Mouse (Mus musculus): ENCODE results near the gene Zfp213. TPM values are rescaled to one million over a fixed set of nuclear protein-coding genes. Genes with fewer than 3 reads are reported as not detected.

The Zfp213 gene
- polyA plus RNA-seq, 1 experiment from 2014 or later: 17.7 TPM

GRCm38 (mm10) chr17:23545841-23546240 lies 18.2 kb downstream of the Zfp213 start:
- Histone ChIP-seq H3K4me3 (ENCODE audit: low read depth, low read length) (peak overlapping the region; percentile 78), H3K9me3 (ENCODE audit: control insufficient read depth, low read length) (no peaks in the 10 kb centered on the region), H3K9ac (ENCODE audit: low read depth, low read length) (no peak overlapping the region), H3K27ac (replicated peaks; ENCODE audit: low read depth, low read length) (no peak overlapping the region), H3K36me3 (ENCODE audit: control insufficient read depth, insufficient read depth, low read length) (no peaks in the 10 kb centered on the region), H3K4me1 (ENCODE audit: control insufficient read depth, insufficient read depth, low read length) (peaks cover 10% of the 10 kb centered on the region), H3K27me3 (replicated peaks; ENCODE audit: control insufficient read depth, insufficient read depth, low read length) (peaks cover 13% of the 10 kb centered on the region; the same call in 1 of the 2 replicates), H3K4me2 (ENCODE audit: low read depth, low read length) (peak overlapping the region; percentile 53)
- DNase-seq (ENCODE audit: low spot score) (no peak), ATAC-seq (ENCODE audit: low read depth) (no peak)
- WGBS: 18% methylated on average over 6 of the region's 6 CpGs

GRCm38 (mm10) chr17:23544766-23545165 lies 19.3 kb downstream of the Zfp213 start:
- H3K27me3 ChIP-seq (replicated peaks; ENCODE audit: control insufficient read depth, insufficient read depth, low read length): peaks cover 21% of the 10 kb centered on the region
- no peak overlapping the region for H3K4me3 ChIP-seq (ENCODE audit: low read depth, low read length)
- H3K36me3 ChIP-seq (ENCODE audit: control insufficient read depth, insufficient read depth, low read length): no peaks in the 10 kb centered on the region
- no peak overlapping the region for H3K9ac ChIP-seq (ENCODE audit: low read depth, low read length)
- no peaks in the 10 kb centered on the region for H3K9me3 ChIP-seq (ENCODE audit: control insufficient read depth, low read length)
- DNase-seq (ENCODE audit: low spot score): no peak
- peaks cover 8% of the 10 kb centered on the region for H3K4me1 ChIP-seq (ENCODE audit: control insufficient read depth, insufficient read depth, low read length)
- 92% methylated on average over 1 of the region's 1 CpGs for WGBS
- no peak for ATAC-seq (ENCODE audit: low read depth)
- H3K4me2 ChIP-seq (ENCODE audit: low read depth, low read length): no peak overlapping the region
- no peak overlapping the region for H3K27ac ChIP-seq (replicated peaks; ENCODE audit: low read depth, low read length)

GRCm38 (mm10) chr17:23543983-23544382 lies 20.1 kb downstream of the Zfp213 start:
- Histone ChIP-seq H3K9ac (ENCODE audit: low read depth, low read length) (no peak overlapping the region), H3K9me3 (ENCODE audit: control insufficient read depth, low read length) (no peaks in the 10 kb centered on the region), H3K4me3 (ENCODE audit: low read depth, low read length) (no peak overlapping the region), H3K4me2 (ENCODE audit: low read depth, low read length) (0 out of 2 replicates have a peak overlapping the region, but pooled peaks have one; percentile 2), H3K27ac (replicated peaks; ENCODE audit: low read depth, low read length) (no peak overlapping the region), H3K36me3 (ENCODE audit: control insufficient read depth, insufficient read depth, low read length) (no peaks in the 10 kb centered on the region), H3K27me3 (replicated peaks; ENCODE audit: control insufficient read depth, insufficient read depth, low read length) (peaks cover 29% of the 10 kb centered on the region), H3K4me1 (ENCODE audit: control insufficient read depth, insufficient read depth, low read length) (0 out of 2 replicates have a peak, but pooled peaks cover 2% of the 10 kb centered on the region)
- no peak for ATAC-seq (ENCODE audit: low read depth)
- DNase-seq (ENCODE audit: low spot score): peak; percentile 34
- 65% methylated on average over 4 of the region's 4 CpGs for WGBS

- Histone ChIP-seq H3K36me3 (ENCODE audit: control insufficient read depth, insufficient read depth, low read length) (no peaks in the 10 kb centered on the region), H3K4me1 (ENCODE audit: control insufficient read depth, insufficient read depth, low read length) (0 out of 2 replicates have a peak, but pooled peaks cover 2% of the 10 kb centered on the region), H3K9ac (ENCODE audit: low read depth, low read length) (no peak overlapping the region), H3K9me3 (ENCODE audit: control insufficient read depth, low read length) (no peaks in the 10 kb centered on the region), H3K27ac (replicated peaks; ENCODE audit: low read depth, low read length) (no peak overlapping the region), H3K4me3 (ENCODE audit: low read depth, low read length) (no peak overlapping the region), H3K27me3 (replicated peaks; ENCODE audit: control insufficient read depth, insufficient read depth, low read length) (peaks cover 35% of the 10 kb centered on the region), H3K4me2 (ENCODE audit: low read depth, low read length) (0 out of 2 replicates have a peak overlapping the region, but pooled peaks have one; percentile 2)
- peak; percentile 77 for DNase-seq (ENCODE audit: low spot score)
- ATAC-seq (ENCODE audit: low read depth): no peak; the same call in 1 of the 2 replicates
- 27% methylated on average over 5 of the region's 5 CpGs for WGBS
These were observed 20.7 kb downstream of the Zfp213 start for GRCm38 (mm10) chr17:23543325-23543724.

- ATAC-seq (ENCODE audit: low read depth) (no peak), DNase-seq (ENCODE audit: low spot score) (no peak)
- Histone ChIP-seq H3K27me3 (replicated peaks; ENCODE audit: control insufficient read depth, insufficient read depth, low read length) (peaks cover 39% of the 10 kb centered on the region), H3K9me3 (ENCODE audit: control insufficient read depth, low read length) (no peaks in the 10 kb centered on the region), H3K4me3 (ENCODE audit: low read depth, low read length) (no peak overlapping the region), H3K36me3 (ENCODE audit: control insufficient read depth, insufficient read depth, low read length) (no peaks in the 10 kb centered on the region), H3K4me2 (ENCODE audit: low read depth, low read length) (no peak overlapping the region), H3K4me1 (ENCODE audit: control insufficient read depth, insufficient read depth, low read length) (0 out of 2 replicates have a peak, but pooled peaks cover 7% of the 10 kb centered on the region), H3K27ac (replicated peaks; ENCODE audit: low read depth, low read length) (no peak overlapping the region), H3K9ac (ENCODE audit: low read depth, low read length) (no peak overlapping the region)
- WGBS: 27% methylated on average over 4 of the region's 4 CpGs
These were observed 21.2 kb downstream of the Zfp213 start for GRCm38 (mm10) chr17:23542835-23543234.

- Histone ChIP-seq H3K27ac (replicated peaks; ENCODE audit: low read depth, low read length) (no peak overlapping the region), H3K9ac (ENCODE audit: low read depth, low read length) (no peak overlapping the region), H3K27me3 (replicated peaks; ENCODE audit: control insufficient read depth, insufficient read depth, low read length) (peaks cover 46% of the 10 kb centered on the region), H3K4me3 (ENCODE audit: low read depth, low read length) (no peak overlapping the region), H3K4me2 (ENCODE audit: low read depth, low read length) (peak overlapping the region; percentile 24), H3K4me1 (ENCODE audit: control insufficient read depth, insufficient read depth, low read length) (0 out of 2 replicates have a peak, but pooled peaks cover 10% of the 10 kb centered on the region), H3K36me3 (ENCODE audit: control insufficient read depth, insufficient read depth, low read length) (no peaks in the 10 kb centered on the region), H3K9me3 (ENCODE audit: control insufficient read depth, low read length) (no peaks in the 10 kb centered on the region)
- 13% methylated on average over 12 of the region's 12 CpGs for WGBS
- ATAC-seq (ENCODE audit: low read depth) (no peak), DNase-seq (ENCODE audit: low spot score) (no peak)
These were observed 21.9 kb downstream of the Zfp213 start for GRCm38 (mm10) chr17:23542004-23542720.

- 0 out of 2 replicates have a peak, but pooled peaks cover 10% of the 10 kb centered on the region for H3K4me1 ChIP-seq (ENCODE audit: control insufficient read depth, insufficient read depth, low read length)
- peak overlapping the region; percentile 30 for H3K4me3 ChIP-seq (ENCODE audit: low read depth, low read length)
- no peak overlapping the region for H3K27ac ChIP-seq (replicated peaks; ENCODE audit: low read depth, low read length)
- no peak overlapping the region; the same call in 1 of the 2 replicates for H3K9ac ChIP-seq (ENCODE audit: low read depth, low read length)
- WGBS: 16% methylated on average over 31 of the region's 31 CpGs
- ATAC-seq (ENCODE audit: low read depth): 0 out of 2 replicates have a peak, but pooled peaks have one; percentile 27
- H3K9me3 ChIP-seq (ENCODE audit: control insufficient read depth, low read length): no peaks in the 10 kb centered on the region
- H3K36me3 ChIP-seq (ENCODE audit: control insufficient read depth, insufficient read depth, low read length): no peaks in the 10 kb centered on the region
- no peak for DNase-seq (ENCODE audit: low spot score)
- H3K27me3 ChIP-seq (replicated peaks; ENCODE audit: control insufficient read depth, insufficient read depth, low read length): peaks cover 49% of the 10 kb centered on the region
- H3K4me2 ChIP-seq (ENCODE audit: low read depth, low read length): peak overlapping the region; percentile 36
These were observed 23.2 kb downstream of the Zfp213 start for GRCm38 (mm10) chr17:23540605-23541475.

GRCm38 (mm10) chr17:23540106-23540505 lies 23.9 kb downstream of the Zfp213 start:
- H3K27me3 ChIP-seq (replicated peaks; ENCODE audit: control insufficient read depth, insufficient read depth, low read length): peaks cover 49% of the 10 kb centered on the region
- WGBS: 28% methylated on average over 3 of the region's 3 CpGs
- no peak for ATAC-seq (ENCODE audit: low read depth)
- DNase-seq (ENCODE audit: low spot score): no peak
- peak overlapping the region; percentile 36; the same call in 1 of the 2 replicates for H3K4me2 ChIP-seq (ENCODE audit: low read depth, low read length)
- H3K27ac ChIP-seq (replicated peaks; ENCODE audit: low read depth, low read length): no peak overlapping the region
- no peak overlapping the region; the same call in 1 of the 2 replicates for H3K4me3 ChIP-seq (ENCODE audit: low read depth, low read length)
- 0 out of 2 replicates have a peak, but pooled peaks cover 10% of the 10 kb centered on the region for H3K4me1 ChIP-seq (ENCODE audit: control insufficient read depth, insufficient read depth, low read length)
- H3K9ac ChIP-seq (ENCODE audit: low read depth, low read length): no peak overlapping the region
- no peaks in the 10 kb centered on the region for H3K36me3 ChIP-seq (ENCODE audit: control insufficient read depth, insufficient read depth, low read length)
- no peaks in the 10 kb centered on the region for H3K9me3 ChIP-seq (ENCODE audit: control insufficient read depth, low read length)

Data from embryonic facial prominence, embryonic 14.5 days (tissue).